Mouse (Mus musculus) lung, embryonic 14.5 days (tissue): Measurements from ENCODE around the gene Gm6793. TPM values are rescaled to one million over a fixed set of nuclear protein-coding genes. Genes with fewer than 3 reads are reported as not detected.

ENCODE experiments used
- ATAC-seq: fragments of 200-750 bp; cut with Nextera tagmentation; 2 replicates; pipeline ENCODE4 v1.8.0; 2017; ENCODE audit warnings: mild to moderate bottlenecking, moderate TSS enrichment, moderate library complexity; ENCODE audit not compliant: insufficient read depth
- DNase-seq: peaks from one replicate; pipeline ENCODE4 v3.0.0-alpha.2; 2015
- H3K27ac ChIP-seq: fragments of 300-500 bp; sonication (generic); 2 replicates; pipeline ENCODE4 v1.5.1; 2014; ENCODE audit warnings: low read depth, mild to moderate bottlenecking, moderate library complexity
- H3K27me3 ChIP-seq: fragments of 300-500 bp; sonication (generic); 2 replicates; pipeline ENCODE4 v1.6.1; 2014; ENCODE audit warnings: low read length, control low read depth; ENCODE audit not compliant: insufficient read depth
- H3K36me3 ChIP-seq: fragments of 300-500 bp; sonication (generic); 2 replicates; pipeline ENCODE4 v1.6.1; 2014; ENCODE audit warnings: control low read depth; ENCODE audit not compliant: insufficient read depth
- H3K4me1 ChIP-seq: fragments of 300-500 bp; sonication (generic); 2 replicates; pipeline ENCODE4 v1.6.1; 2014; ENCODE audit warnings: antibody characterized with exemption, control low read depth; ENCODE audit not compliant: insufficient read depth
- H3K4me2 ChIP-seq: fragments of 300-500 bp; sonication (generic); 2 replicates; pipeline ENCODE4 v1.6.1; 2014; ENCODE audit warnings: mild to moderate bottlenecking
- H3K4me3 ChIP-seq: fragments of 300-500 bp; sonication (generic); 2 replicates; pipeline ENCODE4 v1.5.1; 2014; ENCODE audit warnings: low read depth, low read length
- H3K9ac ChIP-seq: fragments of 300-500 bp; sonication (generic); 2 replicates; pipeline ENCODE4 v1.6.1; 2014
- H3K9me3 ChIP-seq: fragments of 300-500 bp; sonication (generic); 2 replicates; pipeline ENCODE4 v1.6.1; 2016; ENCODE audit warnings: low read depth, low read length, control low read depth
- CTCF ChIP-seq: IDR thresholded peaks from 2 replicates; pipeline ENCODE4 v1.5.1; 2016; ENCODE audit warnings: antibody characterized with exemption, low read depth
- WGBS: fragments of 180-500 bp; shearing (Covaris S2); extraction: QIAGEN DNeasy Blood & Tissue Kit; methylation state at CpG from one replicate; pipeline ENCODE4 v1.1.7; 2014; 5-methylcytosine and 5-hydroxymethylcytosine counted together
- polyA plus RNA-seq: library from polyadenylated mRNA; unstranded; fragments of >200 nt; fragmentation: Nextera tagmentation; extraction: Ambion mirVana; gene quantifications from 2 replicates; pipeline ENCODE4 v1.2.1, GENCODE M21; 2014

Gene Gm6793
- 0.42 TPM in 1 of 2 replicates, not detected in the other for polyA plus RNA-seq

DNA sequence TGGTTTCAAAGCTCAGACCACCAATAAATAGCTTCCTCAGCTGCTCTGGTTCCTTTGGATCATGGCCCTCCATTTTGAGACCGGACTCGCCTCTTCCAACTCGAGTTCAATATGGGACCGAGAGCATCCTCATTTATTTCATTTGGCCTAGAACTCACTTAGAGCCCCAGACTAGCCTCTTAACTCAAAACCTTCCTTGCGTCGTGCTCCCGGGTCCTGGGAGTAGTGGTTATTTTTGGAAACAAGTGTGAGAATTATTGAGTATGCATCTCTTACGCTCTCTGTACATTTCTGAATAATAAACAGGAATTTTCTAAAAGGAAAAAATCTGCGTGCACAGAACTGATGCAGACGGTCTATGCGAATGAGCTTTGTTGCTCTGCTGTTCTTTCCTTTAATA, at the start of gene Gm6793:
Gm6793 (minus strand) TSS at position 101 of the 400 bp plus-strand sequence.
- TF ChIP-seq CTCF = no peak
- no peak within 1 kb of the TSS for H3K4me3 ChIP-seq
- no peak for ATAC-seq
- H3K9me3 ChIP-seq = no peaks in the 10 kb centered on the region
- no peak within 1 kb of the TSS for H3K9ac ChIP-seq
- DNase-seq = no peak
- 89% methylated on average over 11 of the region's 11 CpGs for WGBS
- H3K4me1 ChIP-seq = peaks cover 5% of the 10 kb centered on the region; the same call in 1 of the 2 replicates
- H3K36me3 ChIP-seq = peaks cover 34% of the 10 kb centered on the region
- no peak within 1 kb of the TSS for H3K4me2 ChIP-seq
- H3K27ac ChIP-seq = no peak within 1 kb of the TSS
- H3K27me3 ChIP-seq = no peaks in the 10 kb centered on the region

- no peaks in the 10 kb centered on the region for H3K9me3 ChIP-seq
- H3K4me1 ChIP-seq = no peaks in the 10 kb centered on the region
- TF ChIP-seq CTCF = peak; percentile 77
- no peaks in the 10 kb centered on the region for H3K27me3 ChIP-seq
- H3K4me2 ChIP-seq = no peak overlapping the region
- H3K9ac ChIP-seq = no peak overlapping the region
- peak; percentile 79 for DNase-seq
- no peak overlapping the region for H3K27ac ChIP-seq
- H3K4me3 ChIP-seq = no peak overlapping the region
- H3K36me3 ChIP-seq = no peaks in the 10 kb centered on the region
- 25% methylated on average over 4 of the region's 4 CpGs for WGBS
- no peak; the same call in 1 of the 2 replicates for ATAC-seq
Observed at GRCm38 (mm10) chr8:112061372-112061771, 46.5 kb upstream of the Gm6793 start.

- H3K27ac ChIP-seq = no peak overlapping the region
- no peak for TF ChIP-seq CTCF
Observed at GRCm38 (mm10) chr8:112054456-112054855, 39.6 kb upstream of the Gm6793 start.

DNA sequence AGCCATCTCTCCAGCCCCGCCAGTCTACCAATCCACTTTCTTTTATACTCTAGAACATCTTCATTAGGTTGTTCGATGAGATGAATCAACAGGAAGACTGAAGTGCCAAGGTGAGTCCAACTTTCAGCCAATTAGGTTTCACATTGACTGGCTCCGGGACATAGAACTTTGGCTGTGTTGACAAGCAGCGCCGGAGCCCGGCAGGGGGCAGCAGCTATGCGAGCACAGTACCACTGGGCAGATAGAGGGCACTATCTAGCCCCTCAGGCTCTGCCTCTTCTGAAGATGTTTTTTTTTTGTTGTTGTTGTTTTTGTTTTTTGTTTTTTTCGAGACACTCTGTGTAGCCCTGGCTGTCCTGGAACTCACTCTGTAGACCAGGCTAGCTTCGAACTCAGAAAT, 36.7 kb upstream of the Gm6793 start:
- H3K36me3 ChIP-seq = no peaks in the 10 kb centered on the region
- no peak overlapping the region for H3K4me3 ChIP-seq
- DNase-seq (no peak), ATAC-seq (no peak)
- WGBS = 69% methylated on average over 9 of the region's 9 CpGs
- no peak overlapping the region for H3K9ac ChIP-seq
- no peak overlapping the region for H3K27ac ChIP-seq
- H3K9me3 ChIP-seq = no peaks in the 10 kb centered on the region
- TF ChIP-seq CTCF = peak; percentile 9; the same call in 1 of the 2 replicates
- H3K4me1 ChIP-seq = no peaks in the 10 kb centered on the region
- no peaks in the 10 kb centered on the region for H3K27me3 ChIP-seq
- H3K4me2 ChIP-seq = no peak overlapping the region

More at GRCm38 (mm10) chr8:112054456-112054855, 39.6 kb upstream of the Gm6793 start:
- H3K36me3 ChIP-seq = no peaks in the 10 kb centered on the region
- ATAC-seq (no peak), DNase-seq (no peak)
- no peak overlapping the region for H3K9ac ChIP-seq
- H3K27me3 ChIP-seq = no peaks in the 10 kb centered on the region
- no peak overlapping the region for H3K4me2 ChIP-seq
- H3K4me1 ChIP-seq = no peaks in the 10 kb centered on the region
- no peak overlapping the region for H3K4me3 ChIP-seq
- H3K9me3 ChIP-seq = no peaks in the 10 kb centered on the region

GRCm38 (mm10) chr8:112049984-112050383, 35.1 kb upstream of the Gm6793 start:
- Histone ChIP-seq H3K27me3 (no peaks in the 10 kb centered on the region), H3K27ac (no peak overlapping the region), H3K4me1 (no peaks in the 10 kb centered on the region), H3K4me2 (no peak overlapping the region), H3K36me3 (no peaks in the 10 kb centered on the region), H3K9me3 (no peaks in the 10 kb centered on the region), H3K4me3 (no peak overlapping the region), H3K9ac (no peak overlapping the region)
- ATAC-seq (no peak), DNase-seq (no peak)
- TF ChIP-seq CTCF = 0 out of 2 replicates have a peak, but pooled peaks have one; percentile 13
- WGBS = 77% methylated on average over 6 of the region's 6 CpGs

- H3K4me1 ChIP-seq = no peaks in the 10 kb centered on the region
- 57% methylated on average over 6 of the region's 6 CpGs for WGBS
- ATAC-seq = no peak
- H3K27ac ChIP-seq = no peak overlapping the region
- H3K4me2 ChIP-seq = no peak overlapping the region
- H3K9me3 ChIP-seq = no peaks in the 10 kb centered on the region
- no peaks in the 10 kb centered on the region for H3K27me3 ChIP-seq
- no peak overlapping the region for H3K9ac ChIP-seq
- 0 out of 2 replicates have a peak, but pooled peaks have one; percentile 3 for TF ChIP-seq CTCF
- no peak for DNase-seq
- H3K36me3 ChIP-seq = no peaks in the 10 kb centered on the region
- no peak overlapping the region for H3K4me3 ChIP-seq
Observed at GRCm38 (mm10) chr8:112048293-112048692, 33.5 kb upstream of the Gm6793 start.

DNA sequence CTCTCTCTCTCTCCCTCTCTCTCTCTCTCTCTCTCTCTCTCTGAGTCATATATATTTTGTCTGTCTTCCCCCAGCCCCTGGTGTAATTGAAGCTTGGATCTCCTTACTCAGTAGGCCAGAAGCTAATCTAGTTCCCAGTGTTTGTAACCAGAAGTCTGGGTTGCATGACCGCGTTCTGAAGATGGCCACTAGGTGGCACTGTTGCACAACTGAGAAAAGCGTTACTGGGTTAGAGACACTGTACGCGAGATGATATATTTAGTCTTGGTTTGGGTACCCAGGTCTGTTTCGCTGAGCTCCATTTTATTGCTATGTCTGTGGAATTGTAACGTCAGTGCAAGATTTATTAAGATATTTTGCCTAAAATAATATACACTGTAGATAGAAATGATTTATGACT, 31.1 kb upstream of the Gm6793 start:
- peak; percentile 94 for TF ChIP-seq CTCF
- Histone ChIP-seq H3K27ac (no peak overlapping the region), H3K9ac (no peak overlapping the region), H3K27me3 (no peaks in the 10 kb centered on the region), H3K4me1 (no peaks in the 10 kb centered on the region), H3K4me3 (no peak overlapping the region), H3K4me2 (no peak overlapping the region), H3K9me3 (no peaks in the 10 kb centered on the region), H3K36me3 (no peaks in the 10 kb centered on the region)
- 3% methylated on average over 7 of the region's 7 CpGs for WGBS
- peak; percentile 95 for DNase-seq
- ATAC-seq = peak; percentile 73; the same call in 1 of the 2 replicates
